ENCODE assay signal across 23 mouse cellular contexts in the genomic region with DNA sequence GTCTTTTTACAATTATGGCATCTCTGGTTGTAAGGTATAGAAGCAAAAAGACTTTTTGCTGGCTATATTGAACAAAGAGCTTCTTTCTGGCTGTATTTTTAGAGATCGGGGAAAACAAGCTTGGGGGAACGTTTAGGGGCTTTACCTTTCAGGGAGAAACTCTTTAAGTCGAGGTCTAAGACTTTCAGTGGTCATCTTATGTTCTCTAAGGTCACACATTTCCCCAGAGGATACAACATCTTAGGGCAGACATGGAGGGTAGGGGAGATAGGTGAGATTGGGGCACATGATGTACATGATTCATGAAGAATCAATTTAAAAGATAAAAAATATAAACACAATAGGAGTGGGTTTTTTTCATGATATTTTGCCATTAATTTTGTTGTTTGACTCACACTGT.
A peak's percentile ranks its signal among the peaks of the same experiment; 100 is the strongest.
DNase-seq lines count a peak whose midpoint lies in the region; ATAC-seq and TF ChIP-seq lines count a peak whose summit lies in the region.
"Had no signal": no experiment of that assay in that cellular context is flagged by ENCODE, and none has a peak within 500 bp of the region (broad histone marks: within the 10 kb centered on the region; RNA-seq: fewer than 3 reads in every experiment).

No protein-coding gene starts in this region.

- DNase-seq in CH12.LX (ENCODE audit: extremely low read depth) (peak; percentile 33), ES-E14 (ENCODE audit: low read depth, low spot score) (no peak)
- no peak for DNase-seq in cerebellum, adult 2 months
- DNase-seq: adrenal gland, adult 2 months; adrenal gland, adult 8-10 months; adrenal gland, postnatal 10 days; adrenal gland, postnatal 14 days; adrenal gland, postnatal 25 days; adrenal gland, postnatal 36 days; B cell, adult 2 months; cerebellum, adult 11 months; cerebellum, adult 11-12 months; cerebellum, adult 18-20 months; cerebellum, adult 8-10 months; cerebellum, adult 9-10 months; cerebellum, adult 9-11 months had no signal

- peaks cover 8 to 30% of the 10 kb centered on the region in 2 experiments; a peak in 3 of 4 replicates for H3K4me1 ChIP-seq in CH12.LX (ENCODE audit: control insufficient read depth in 1 of 2, insufficient read depth in 2 of 2)
- no peaks in the 10 kb centered on the region for H3K4me1 ChIP-seq in ES-Bruce4 (ENCODE audit: control insufficient read depth, insufficient read depth, low read length)
- H3K4me1 ChIP-seq in ES-E14 (ENCODE audit: control insufficient read depth in 2 of 2, insufficient read depth in 2 of 2, low read length in 2 of 2, poor library complexity in 1 of 2) = no peaks in the 10 kb centered on the region
- H3K4me1 ChIP-seq in cerebellum, adult 2 months (ENCODE audit: control insufficient read depth, insufficient read depth, low read length) = no peaks in the 10 kb centered on the region
- H3K4me1 ChIP-seq in midbrain, embryonic 15.5 days = no peaks in the 10 kb centered on the region
- H3K4me1 ChIP-seq in hindbrain, embryonic 13.5 days (replicated peaks) = no peaks in the 10 kb centered on the region

- in situ Hi-C loops in CH12.LX (cut with MboI; ENCODE audit: low pct_ligation_motif_present, low pct_unique_long_range_greater_than_20kb, low sequenced_read_pairs) = no loop called here
- in situ Hi-C loops in ES-E14 (cut with MboI; ENCODE audit: low sequenced_read_pairs in 2 of 2, unreplicated experiment in 2 of 2) = no loop called here

- no peak for TF ChIP-seq POLR2A in CH12.LX (IDR thresholded peaks at IDR 0.05; ENCODE audit: low read depth, low read length)
- no peak for TF ChIP-seq POLR2A in ES-Bruce4 (IDR thresholded peaks at IDR 0.05; ENCODE audit: insufficient read depth, low read length)
- no peak for TF ChIP-seq POLR2A in cerebellum, adult 2 months (IDR thresholded peaks at IDR 0.05; ENCODE audit: borderline replicate concordance, insufficient read depth, low read length)

- TF ChIP-seq CTCF in CH12.LX (conservative IDR thresholded peaks at IDR 0.05 in 1 of 2, IDR thresholded peaks at IDR 0.05 in 1 of 2; ENCODE audit: low read depth in 2 of 2, low read length in 2 of 2) = no peak
- no peak for TF ChIP-seq CTCF in ES-Bruce4 (IDR thresholded peaks at IDR 0.05; ENCODE audit: low read depth, low read length)
- no peak for TF ChIP-seq CTCF in cerebellum, adult 2 months (IDR thresholded peaks at IDR 0.05; ENCODE audit: borderline replicate concordance, insufficient read depth, low read depth, low read length)

- ATAC-seq in midbrain, embryonic 15.5 days (replicated peaks) = no peak
- no peak for ATAC-seq in hindbrain, embryonic 13.5 days (ENCODE audit: low FRiP score)
- ATAC-seq: activated CD4-positive, CD25-positive, alpha-beta regulatory T cell, adult 4 months; CD4-positive, CD25-positive, alpha-beta regulatory T cell, adult 4 months; Patski had no signal

- H3K9ac ChIP-seq in CH12.LX (ENCODE audit: insufficient read depth, low read depth) (no peak overlapping the region), ES-Bruce4 (ENCODE audit: low read depth, poor library complexity, severe bottlenecking) (no peak overlapping the region), ES-E14 (ENCODE audit: insufficient read depth, low read depth, low read length, poor library complexity, severe bottlenecking) (no peak overlapping the region)
- H3K9ac ChIP-seq in midbrain, embryonic 15.5 days = no peak overlapping the region
- H3K9ac ChIP-seq in hindbrain, embryonic 13.5 days = no peak overlapping the region

- peak overlapping the region; percentile 55; the same call in 1 of the 2 replicates for H3K4me2 ChIP-seq in CH12.LX (ENCODE audit: insufficient read depth, low read depth, poor library complexity, severe bottlenecking)
- H3K4me2 ChIP-seq in midbrain, embryonic 15.5 days = no peak overlapping the region
- no peak overlapping the region for H3K4me2 ChIP-seq in hindbrain, embryonic 13.5 days

- peak; percentile 55 for TF ChIP-seq EP300 in CH12.LX (IDR thresholded peaks at IDR 0.05; ENCODE audit: low read length)
- no peak for TF ChIP-seq EP300 in ES-Bruce4 (IDR thresholded peaks at IDR 0.05; ENCODE audit: insufficient read depth, low read depth, low read length)

- H3K27me3 ChIP-seq in CH12.LX (replicated peaks) = no peaks in the 10 kb centered on the region
- no peaks in the 10 kb centered on the region for H3K27me3 ChIP-seq in ES-Bruce4 (ENCODE audit: control insufficient read depth, insufficient read depth, low read length, poor library complexity, severe bottlenecking)
- H3K27me3 ChIP-seq in cerebellum, adult 2 months (ENCODE audit: control insufficient read depth, insufficient read depth, low read length) = no peaks in the 10 kb centered on the region
- no peaks in the 10 kb centered on the region for H3K27me3 ChIP-seq in midbrain, embryonic 15.5 days (replicated peaks)
- no peaks in the 10 kb centered on the region for H3K27me3 ChIP-seq in hindbrain, embryonic 13.5 days
- H3K27me3 ChIP-seq: Patski had no signal

- no peaks in the 10 kb centered on the region for H3K79me2 ChIP-seq in CH12.LX (replicated peaks; ENCODE audit: control insufficient read depth, extremely low read depth, insufficient read depth, poor library complexity, severe bottlenecking)

- H3K9me3 ChIP-seq in CH12.LX (replicated peaks; ENCODE audit: low read length) = no peaks in the 10 kb centered on the region
- H3K9me3 ChIP-seq in ES-Bruce4 (replicated peaks; ENCODE audit: control insufficient read depth, insufficient read depth, low read length, poor library complexity, severe bottlenecking) = peaks cover 11% of the 10 kb centered on the region
- peaks cover 4% of the 10 kb centered on the region; the same call in 1 of the 2 replicates for H3K9me3 ChIP-seq in ES-E14 (ENCODE audit: control insufficient read depth, insufficient read depth, low read depth, low read length)
- no peaks in the 10 kb centered on the region for H3K9me3 ChIP-seq in midbrain, embryonic 15.5 days
- H3K9me3 ChIP-seq in hindbrain, embryonic 13.5 days = no peaks in the 10 kb centered on the region

- H3K36me3 ChIP-seq in CH12.LX (replicated peaks in 1 of 2; ENCODE audit: control insufficient read depth in 1 of 2, insufficient read depth in 1 of 2, low read length in 1 of 2) (no peaks in the 10 kb centered on the region), ES-Bruce4 (ENCODE audit: control insufficient read depth, insufficient read depth, low read length, poor library complexity, severe bottlenecking) (no peaks in the 10 kb centered on the region), ES-E14 (ENCODE audit: control insufficient read depth, insufficient read depth, low read length, poor library complexity, severe bottlenecking) (no peaks in the 10 kb centered on the region)
- H3K36me3 ChIP-seq in midbrain, embryonic 15.5 days (replicated peaks) = no peaks in the 10 kb centered on the region
- H3K36me3 ChIP-seq in hindbrain, embryonic 13.5 days = no peaks in the 10 kb centered on the region
- H3K36me3 ChIP-seq: G1E had no signal

- H3K4me3 ChIP-seq in CH12.LX (replicated peaks in 1 of 3; ENCODE audit: low read depth in 2 of 3, low read length in 2 of 3, poor library complexity in 1 of 3) (no peak overlapping the region), ES-Bruce4 (ENCODE audit: low read depth, low read length) (no peak overlapping the region), ES-E14 (ENCODE audit: insufficient read depth in 1 of 2, low read depth in 1 of 2, low read length in 2 of 2, poor library complexity in 1 of 2, severe bottlenecking in 1 of 2) (no peak overlapping the region)
- H3K4me3 ChIP-seq in cerebellum, adult 2 months (replicated peaks; ENCODE audit: insufficient read depth, low read depth, low read length) = no peak overlapping the region
- no peak overlapping the region for H3K4me3 ChIP-seq in midbrain, embryonic 15.5 days
- H3K4me3 ChIP-seq in hindbrain, embryonic 13.5 days = no peak overlapping the region

- peak overlapping the region; percentile 73 for H3K27ac ChIP-seq in CH12.LX (ENCODE audit: insufficient read depth, low read depth)
- peak overlapping the region; percentile 94 for H3K27ac ChIP-seq in ES-Bruce4 (ENCODE audit: insufficient read depth, low read length)
- peak overlapping the region; percentile 64; the same call in 1 of the 2 replicates for H3K27ac ChIP-seq in ES-E14 (ENCODE audit: insufficient read depth, low read depth, low read length, poor library complexity, severe bottlenecking)
- no peak overlapping the region for H3K27ac ChIP-seq in cerebellum, adult 2 months (ENCODE audit: insufficient read depth, low read length)
- H3K27ac ChIP-seq in midbrain, embryonic 15.5 days = no peak overlapping the region
- H3K27ac ChIP-seq in hindbrain, embryonic 13.5 days = no peak overlapping the region

- TF ChIP-seq RAD21 in CH12.LX (IDR thresholded peaks at IDR 0.05; ENCODE audit: low read depth, low read length) = no peak

- 80% methylated on average over 3 of the region's 3 CpGs for WGBS in cerebellum, adult 2 months
- WGBS in midbrain, embryonic 15.5 days = 84% methylated on average over 3 of the region's 3 CpGs
- WGBS in hindbrain, embryonic 13.5 days = 84% methylated on average over 3 of the region's 3 CpGs

- dilution Hi-C loops in CH12.LX (cut with MboI; ENCODE audit: extremely low pct_ligation_motif_present, extremely low pct_unique_long_range_greater_than_20kb, low sequenced_read_pairs) = no loop called here

TF ChIP-seq in CH12.LX, 34 proteins besides CTCF, POLR2A, EP300 and RAD21 (continues in another document):
- TF ChIP-seq POLR2AphosphoS2 (IDR thresholded peaks at IDR 0.05; ENCODE audit: low read depth, low read length) = no peak
- no peak for TF ChIP-seq ZNF384 (IDR thresholded peaks at IDR 0.05; ENCODE audit: low read depth, low read length)
- no peak for TF ChIP-seq NELFE (IDR thresholded peaks at IDR 0.05; ENCODE audit: low read depth, low read length)
- TF ChIP-seq BHLHE40 (IDR thresholded peaks at IDR 0.05; ENCODE audit: low read depth, low read length) = no peak; the same call in 1 of the 2 replicates
- 0 out of 2 replicates have a peak, but pooled peaks have one; percentile 39 for TF ChIP-seq MEF2A (IDR thresholded peaks at IDR 0.05; ENCODE audit: borderline replicate concordance, low read depth, low read length)
- TF ChIP-seq JUND (conservative IDR thresholded peaks at IDR 0.05; ENCODE audit: low read depth, low read length) = no peak
- TF ChIP-seq MAZ (IDR thresholded peaks at IDR 0.05; ENCODE audit: low read depth, low read length) = no peak

TF ChIP-seq in ES-E14, 5 proteins besides CTCF, POLR2A, EP300 and RAD21:
- TF ChIP-seq HCFC1 (IDR thresholded peaks at IDR 0.05; ENCODE audit: borderline replicate concordance, insufficient read depth, low read length) (no peak), ZC3H11A (IDR thresholded peaks at IDR 0.05; ENCODE audit: borderline replicate concordance, low read depth, low read length) (no peak), MAFK (IDR thresholded peaks at IDR 0.05; ENCODE audit: insufficient read depth, low read depth, low read length) (no peak), CHD2 (IDR thresholded peaks at IDR 0.05; ENCODE audit: low read depth, low read length) (no peak), ZNF384 (IDR thresholded peaks at IDR 0.05; ENCODE audit: low read depth, low read length) (no peak)
TF ChIP-seq in ES-E14: peak in this region for 0.

Comparison
In these comparisons a context has a peak if more than half of its experiments do, and no peak if none do; other contexts are left out.
1. H3K27ac ChIP-seq: peak in CH12.LX (single experiment), ES-Bruce4 (single experiment) and ES-E14 (single experiment); none in cerebellum, adult 2 months (single experiment), midbrain, embryonic 15.5 days (single experiment) and hindbrain, embryonic 13.5 days (single experiment).